Mouse (Mus musculus) embryonic facial prominence, embryonic 15.5 days (tissue): Measurements from ENCODE around the gene Sh3pxd2a. TPM values are rescaled to one million over a fixed set of nuclear protein-coding genes. Genes with fewer than 3 reads are reported as not detected.

ENCODE experiments used
- ATAC-seq: fragments of 200-750 bp; cut with Nextera tagmentation; 2 replicates; pipeline ENCODE4 v1.8.0; 2017; ENCODE audit warnings: low read depth, moderate TSS enrichment; ENCODE audit not compliant: insufficient number of reproducible peaks, low FRiP score, low TSS enrichment
- H3K27ac ChIP-seq: fragments of 300-500 bp; sonication (generic); replicated peaks from 2 replicates; pipeline ENCODE4 v1.5.1; 2015; ENCODE audit warnings: mild to moderate bottlenecking, inconsistent platforms
- H3K27me3 ChIP-seq: fragments of 300-500 bp; sonication (generic); 2 replicates; pipeline ENCODE4 v1.6.1; 2015; ENCODE audit warnings: inconsistent platforms
- H3K36me3 ChIP-seq: fragments of 300-500 bp; sonication (generic); 2 replicates; pipeline ENCODE4 v1.6.1; 2015; ENCODE audit warnings: mild to moderate bottlenecking, inconsistent platforms
- H3K4me1 ChIP-seq: fragments of 300-500 bp; sonication (generic); 2 replicates; pipeline ENCODE4 v1.6.1; 2015; ENCODE audit warnings: inconsistent platforms
- H3K4me2 ChIP-seq: fragments of 300-500 bp; sonication (generic); replicated peaks from 2 replicates; pipeline ENCODE4 v1.6.1; 2015; ENCODE audit warnings: mild to moderate bottlenecking, inconsistent platforms
- H3K4me3 ChIP-seq: fragments of 300-500 bp; sonication (generic); replicated peaks from 2 replicates; pipeline ENCODE4 v1.5.1; 2015; ENCODE audit warnings: mild to moderate bottlenecking, inconsistent platforms
- H3K9ac ChIP-seq: fragments of 300-500 bp; sonication (generic); 2 replicates; pipeline ENCODE4 v1.6.1; 2015; ENCODE audit warnings: inconsistent platforms
- H3K9me3 ChIP-seq: fragments of 300-500 bp; sonication (generic); replicated peaks from 2 replicates; pipeline ENCODE4 v1.6.1; 2016; ENCODE audit warnings: inconsistent platforms
- WGBS: fragments of 180-500 bp; shearing (Covaris S2); methylation state at CpG from one replicate; pipeline ENCODE4 v1.1.7; 2015; 5-methylcytosine and 5-hydroxymethylcytosine counted together
- polyA plus RNA-seq: library from polyadenylated mRNA; unstranded; fragments of >200 nt; fragmentation: Nextera tagmentation; extraction: Ambion mirVana; gene quantifications from 2 replicates; pipeline ENCODE4 v1.2.1, GENCODE M21; 2015

Sh3pxd2a gene
- polyA plus RNA-seq, 1 experiment from 2014 or later: 15.8 TPM

DNA sequence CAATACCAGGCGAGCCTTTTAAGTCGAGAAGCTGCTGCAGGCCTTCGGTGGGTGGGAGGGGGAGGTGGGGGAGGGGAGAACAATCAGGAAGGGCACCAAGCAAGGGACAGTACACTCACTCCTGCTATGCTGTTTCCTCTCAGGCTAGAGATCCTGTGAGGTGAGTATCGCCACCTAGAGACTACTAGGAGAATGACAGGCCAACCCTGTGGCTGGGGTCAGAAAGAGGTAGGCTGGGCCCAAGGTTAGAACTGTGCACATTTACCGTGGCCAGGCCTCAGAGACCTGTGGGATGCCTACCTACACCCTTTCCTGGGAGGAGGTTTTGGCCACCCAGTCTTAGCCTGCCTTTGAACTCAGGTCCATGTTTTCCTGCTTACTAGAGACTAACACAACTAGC is 204.6 kb downstream of the Sh3pxd2a start:
- no peak overlapping the region for H3K4me2 ChIP-seq
- no peaks in the 10 kb centered on the region for H3K9me3 ChIP-seq
- H3K27me3 ChIP-seq: peaks cover 2% of the 10 kb centered on the region; the same call in 1 of the 2 replicates
- no peak overlapping the region for H3K9ac ChIP-seq
- peaks cover 16% of the 10 kb centered on the region; the same call in 1 of the 2 replicates for H3K4me1 ChIP-seq
- no peak overlapping the region for H3K4me3 ChIP-seq
- no peak overlapping the region for H3K27ac ChIP-seq
- 9% methylated on average over 5 of the region's 5 CpGs for WGBS
- H3K36me3 ChIP-seq: peaks cover 7% of the 10 kb centered on the region
- 0 out of 2 replicates have a peak, but pooled peaks have one; percentile 5 for ATAC-seq

DNA sequence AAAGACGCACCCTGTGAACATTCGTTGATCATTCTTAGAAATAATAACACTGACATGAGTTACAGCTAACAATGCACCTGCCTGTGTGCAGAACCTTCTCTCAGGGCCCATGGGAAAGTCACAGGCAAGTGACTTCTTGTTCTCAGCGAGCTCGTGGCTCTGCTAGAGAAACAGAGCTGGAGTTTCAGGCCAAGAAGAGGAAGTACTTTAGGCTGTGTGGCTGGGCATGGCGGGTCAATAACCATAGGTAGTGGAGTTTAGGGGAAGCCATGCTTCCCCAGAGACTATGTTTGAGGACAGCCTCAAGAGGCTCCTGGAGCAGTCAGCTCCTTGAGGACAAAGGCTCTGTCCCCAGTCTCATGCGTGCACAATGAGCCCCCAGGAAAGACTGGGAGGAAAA is 208.3 kb downstream of the Sh3pxd2a start:
- no peak for ATAC-seq
- no peak overlapping the region for H3K27ac ChIP-seq
- no peak overlapping the region for H3K4me3 ChIP-seq
- peaks cover 34% of the 10 kb centered on the region for H3K27me3 ChIP-seq
- no peak overlapping the region for H3K4me2 ChIP-seq
- no peak overlapping the region for H3K9ac ChIP-seq
- H3K36me3 ChIP-seq: no peaks in the 10 kb centered on the region
- peaks cover 20% of the 10 kb centered on the region for H3K4me1 ChIP-seq
- 60% methylated on average over 6 of the region's 6 CpGs for WGBS
- H3K9me3 ChIP-seq: no peaks in the 10 kb centered on the region

DNA sequence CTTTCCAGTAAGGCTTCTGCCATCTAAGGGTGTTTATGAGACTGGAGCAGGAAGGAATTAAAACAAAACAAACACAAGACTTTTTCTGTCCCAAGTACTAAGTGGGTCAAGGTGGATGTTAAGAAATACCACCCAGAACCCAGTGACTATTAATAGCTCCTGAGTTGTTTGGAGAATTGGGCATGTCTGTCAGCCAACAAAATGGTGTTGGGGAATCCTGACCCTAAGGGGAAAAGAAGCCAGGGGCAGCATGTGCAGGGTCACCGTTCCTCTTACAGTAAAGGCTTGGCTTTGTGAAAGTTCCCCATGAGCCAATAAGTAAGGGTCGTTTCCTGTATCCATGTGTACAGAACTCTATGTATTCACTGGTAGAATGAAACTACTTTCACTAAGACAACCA is 209.2 kb downstream of the Sh3pxd2a start:
- Histone ChIP-seq H3K9me3 (no peaks in the 10 kb centered on the region), H3K4me1 (peaks cover 20% of the 10 kb centered on the region), H3K9ac (no peak overlapping the region), H3K4me3 (no peak overlapping the region), H3K27me3 (peaks cover 34% of the 10 kb centered on the region), H3K36me3 (no peaks in the 10 kb centered on the region), H3K27ac (no peak overlapping the region), H3K4me2 (no peak overlapping the region)
- ATAC-seq: no peak
- 53% methylated on average over 2 of the region's 2 CpGs for WGBS

GRCm38 (mm10) chr19:47253053-47253628 is 211.1 kb downstream of the Sh3pxd2a start:
- ATAC-seq: no peak
- Histone ChIP-seq H3K9me3 (no peaks in the 10 kb centered on the region), H3K27ac (no peak overlapping the region), H3K4me1 (peaks cover 17% of the 10 kb centered on the region), H3K9ac (peak overlapping the region; percentile 13), H3K4me3 (peak overlapping the region; percentile 41), H3K27me3 (peaks cover 34% of the 10 kb centered on the region), H3K36me3 (no peaks in the 10 kb centered on the region), H3K4me2 (peak overlapping the region; percentile 64)
- WGBS: 3% methylated on average over 90 of the region's 90 CpGs

GRCm38 (mm10) chr19:47250931-47251330 is 213.3 kb downstream of the Sh3pxd2a start:
- ATAC-seq: no peak
- Histone ChIP-seq H3K27ac (no peak overlapping the region), H3K36me3 (no peaks in the 10 kb centered on the region), H3K4me2 (no peak overlapping the region), H3K4me1 (peaks cover 21% of the 10 kb centered on the region), H3K9ac (no peak overlapping the region), H3K27me3 (peaks cover 34% of the 10 kb centered on the region), H3K9me3 (no peaks in the 10 kb centered on the region), H3K4me3 (no peak overlapping the region)
- WGBS: 54% methylated on average over 6 of the region's 6 CpGs

- H3K4me3 ChIP-seq: no peak overlapping the region
- H3K9me3 ChIP-seq: no peaks in the 10 kb centered on the region
- no peak for ATAC-seq
- H3K4me1 ChIP-seq: peaks cover 21% of the 10 kb centered on the region
- WGBS: 59% methylated on average over 16 of the region's 16 CpGs
- H3K27me3 ChIP-seq: peaks cover 27% of the 10 kb centered on the region
- H3K9ac ChIP-seq: no peak overlapping the region
- no peaks in the 10 kb centered on the region for H3K36me3 ChIP-seq
- no peak overlapping the region; the same call in 1 of the 2 replicates for H3K27ac ChIP-seq
- H3K4me2 ChIP-seq: no peak overlapping the region
These were observed 215.2 kb downstream of the Sh3pxd2a start for GRCm38 (mm10) chr19:47248906-47249568.

- Histone ChIP-seq H3K36me3 (no peaks in the 10 kb centered on the region), H3K4me3 (no peak overlapping the region), H3K4me1 (peaks cover 18% of the 10 kb centered on the region), H3K9ac (no peak overlapping the region), H3K9me3 (no peaks in the 10 kb centered on the region), H3K27me3 (peaks cover 20% of the 10 kb centered on the region), H3K4me2 (no peak overlapping the region), H3K27ac (no peak overlapping the region)
- ATAC-seq: no peak
- 80% methylated on average over 7 of the region's 7 CpGs for WGBS
These were observed 215.9 kb downstream of the Sh3pxd2a start for GRCm38 (mm10) chr19:47248296-47248695.

GRCm38 (mm10) chr19:47247791-47248190 is 216.4 kb downstream of the Sh3pxd2a start:
- Histone ChIP-seq H3K4me3 (no peak overlapping the region), H3K27me3 (peaks cover 15% of the 10 kb centered on the region), H3K4me1 (peaks cover 13% of the 10 kb centered on the region), H3K27ac (0 out of 2 replicates have a peak overlapping the region, but pooled peaks have one; percentile 28), H3K36me3 (no peaks in the 10 kb centered on the region), H3K9ac (no peak overlapping the region), H3K4me2 (no peak overlapping the region), H3K9me3 (no peaks in the 10 kb centered on the region)
- 66% methylated on average over 11 of the region's 11 CpGs for WGBS
- ATAC-seq: 0 out of 2 replicates have a peak, but pooled peaks have one; percentile 30

- Histone ChIP-seq H3K4me3 (no peak overlapping the region), H3K4me1 (peaks cover 13% of the 10 kb centered on the region; the same call in 1 of the 2 replicates), H3K4me2 (no peak overlapping the region), H3K27ac (no peak overlapping the region), H3K9ac (no peak overlapping the region), H3K36me3 (no peaks in the 10 kb centered on the region), H3K27me3 (no peaks in the 10 kb centered on the region), H3K9me3 (no peaks in the 10 kb centered on the region)
- ATAC-seq: no peak
- 84% methylated on average over 8 of the region's 8 CpGs for WGBS
These were observed 218.7 kb downstream of the Sh3pxd2a start for GRCm38 (mm10) chr19:47245512-47245911.

DNA sequence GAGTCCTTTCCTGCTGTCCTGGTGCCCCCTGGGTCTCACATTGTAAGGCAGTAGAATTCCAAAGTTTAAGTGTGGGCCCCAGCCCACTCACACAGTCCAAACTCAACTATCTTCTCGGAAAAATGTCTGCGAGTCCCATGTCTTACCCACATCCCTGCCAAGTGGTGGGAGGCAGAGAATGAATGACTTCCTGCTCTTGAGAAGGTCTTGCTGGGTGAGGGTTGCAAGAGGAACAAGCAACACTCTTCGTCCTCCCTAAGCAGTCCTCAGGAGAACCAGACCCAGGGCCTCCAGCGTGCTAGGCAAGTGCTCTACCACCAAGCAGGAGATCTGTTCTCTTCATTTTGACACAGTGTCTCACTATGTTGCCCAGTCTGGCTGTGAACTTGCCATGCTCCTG is 222.0 kb downstream of the Sh3pxd2a start:
- no peak overlapping the region for H3K9ac ChIP-seq
- no peak for ATAC-seq
- no peak overlapping the region for H3K4me3 ChIP-seq
- WGBS: 92% methylated on average over 4 of the region's 4 CpGs
- no peaks in the 10 kb centered on the region for H3K36me3 ChIP-seq
- H3K9me3 ChIP-seq: no peaks in the 10 kb centered on the region
- no peak overlapping the region for H3K27ac ChIP-seq
- no peak overlapping the region for H3K4me2 ChIP-seq
- no peaks in the 10 kb centered on the region for H3K27me3 ChIP-seq
- H3K4me1 ChIP-seq: no peaks in the 10 kb centered on the region

DNA sequence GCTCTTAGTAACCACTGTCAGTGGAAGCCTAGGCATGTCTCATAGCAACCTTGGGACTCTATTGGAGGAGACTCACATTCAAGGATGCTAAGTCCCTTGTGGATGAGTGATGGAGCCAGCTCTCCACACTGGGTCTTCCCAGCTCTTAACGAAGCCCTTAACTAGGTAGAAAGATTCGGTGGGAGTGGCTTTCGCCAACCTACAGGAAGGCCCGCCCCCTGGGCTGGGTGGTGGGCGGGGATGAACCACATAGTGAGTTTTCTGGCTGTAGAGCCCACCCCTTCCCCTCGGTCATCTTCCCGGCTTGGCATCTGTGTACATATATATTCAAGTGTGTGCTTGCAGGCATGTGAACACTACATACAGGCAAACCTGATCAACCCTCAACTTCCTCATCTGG is 223.2 kb downstream of the Sh3pxd2a start:
- Histone ChIP-seq H3K27me3 (no peaks in the 10 kb centered on the region), H3K27ac (no peak overlapping the region), H3K9me3 (no peaks in the 10 kb centered on the region), H3K4me2 (peak overlapping the region; percentile 39; the same call in 1 of the 2 replicates), H3K4me3 (peak overlapping the region; percentile 32; the same call in 1 of the 2 replicates), H3K9ac (no peak overlapping the region), H3K4me1 (no peaks in the 10 kb centered on the region), H3K36me3 (no peaks in the 10 kb centered on the region)
- WGBS: 67% methylated on average over 7 of the region's 7 CpGs
- no peak for ATAC-seq
